Mouse (Mus musculus) right cerebral cortex, postnatal 10 days (tissue): ENCODE measurements around the gene Clca3a1.
A peak's percentile ranks its signal among the peaks of the same experiment; 100 is the strongest.
"Not testable (repeated sequence)": the region's sequence is repeated elsewhere in the genome, so short reads cannot be mapped to it uniquely, and the experiment has no call there.

ENCODE experiments used
- DNase-seq, 2 experiments: peaks; one replicate each; pipeline ENCODE4 v3.0.0; 2021; ENCODE audit warnings: low spot score in 2 of 2

Clca3a1 gene

GRCm38 (mm10) chr3:144760592-144761309 lies at the start of gene Clca3a1:
Gene Clca3a1 (minus strand): TSS chr3:144760977.
- DNase-seq = no peak

- DNase-seq = not testable (repeated sequence)
Observed at GRCm38 (mm10) chr3:144808153-144808925, 47.6 kb upstream of the Clca3a1 start.

GRCm38 (mm10) chr3:144806626-144807025 lies 45.8 kb upstream of the Clca3a1 start:
- DNase-seq = not testable (repeated sequence)

- DNase-seq = no peak
Observed at GRCm38 (mm10) chr3:144801861-144802260, 41.1 kb upstream of the Clca3a1 start.

- no peak for DNase-seq
Observed at GRCm38 (mm10) chr3:144785181-144786148, 24.7 kb upstream of the Clca3a1 start.

GRCm38 (mm10) chr3:144765161-144765560 lies 4.4 kb upstream of the Clca3a1 start:
- DNase-seq = no peak

GRCm38 (mm10) chr3:144761454-144761853 lies 677 bp upstream of the Clca3a1 start:
- DNase-seq = no peak

GRCm38 (mm10) chr3:144759719-144760118 lies 1.1 kb downstream of the Clca3a1 start:
- no peak for DNase-seq

GRCm38 (mm10) chr3:144756103-144756502 lies 4.7 kb downstream of the Clca3a1 start:
- peak; percentile 32 to 35 for DNase-seq

GRCm38 (mm10) chr3:144753120-144753519 lies 7.7 kb downstream of the Clca3a1 start:
- DNase-seq = no peak

GRCm38 (mm10) chr3:144749062-144749963 lies 11.5 kb downstream of the Clca3a1 start:
- not testable (repeated sequence) for DNase-seq

- not testable (repeated sequence) for DNase-seq
Observed at GRCm38 (mm10) chr3:144747706-144748105, 13.1 kb downstream of the Clca3a1 start.

GRCm38 (mm10) chr3:144738396-144738795 lies 22.4 kb downstream of the Clca3a1 start:
- not testable (repeated sequence) for DNase-seq

GRCm38 (mm10) chr3:144736831-144737230 lies 23.9 kb downstream of the Clca3a1 start:
- peak; percentile 50 to 75 for DNase-seq

GRCm38 (mm10) chr3:144723455-144723854 lies 37.3 kb downstream of the Clca3a1 start:
- DNase-seq = peak; percentile 42 to 57

GRCm38 (mm10) chr3:144722566-144722965 lies 38.2 kb downstream of the Clca3a1 start:
- DNase-seq = not testable (repeated sequence)

- no peak for DNase-seq
Observed at GRCm38 (mm10) chr3:144721860-144722256, 38.9 kb downstream of the Clca3a1 start.

- DNase-seq = no peak
Observed at GRCm38 (mm10) chr3:144721077-144721859, 39.5 kb downstream of the Clca3a1 start.

GRCm38 (mm10) chr3:144719901-144720747 lies 40.7 kb downstream of the Clca3a1 start, which contains the start of gene Sh3glb1:
Gene Sh3glb1 (minus strand): TSS chr3:144720335.
- peak; percentile 96 to 97 for DNase-seq
